In genomic region chr4:132535406-132536121, GRCm38 (mm10) we compare ENCODE assay signal across 1 mouse cellular context.
TF ChIP-seq lines count a peak whose summit lies in the region.

Gene Dnajc8, plus strand, starts transcription at chr4:132535550.

TF ChIP-seq in CH12.LX, 34 proteins besides CTCF, POLR2A, EP300 and RAD21 (continued from another document):
- TF ChIP-seq MYC (IDR thresholded peaks at IDR 0.05; ENCODE audit: low read depth, low read length) (no peak), ETS1 (conservative IDR thresholded peaks at IDR 0.05; ENCODE audit: low read depth, low read length) (peak; percentile 60), ZC3H11A (IDR thresholded peaks at IDR 0.05; ENCODE audit: low read depth, low read length) (no peak), MXI1 (IDR thresholded peaks at IDR 0.05; ENCODE audit: low read depth, low read length) (peak; percentile 79), IRF4 (IDR thresholded peaks at IDR 0.05; ENCODE audit: low read depth, low read length) (peak; percentile 73), MAZ (IDR thresholded peaks at IDR 0.05; ENCODE audit: low read depth, low read length) (peak; percentile 73; the same call in 1 of the 2 replicates), CHD1 (IDR thresholded peaks at IDR 0.05; ENCODE audit: low read depth, low read length) (no peak), UBTF (IDR thresholded peaks at IDR 0.05; ENCODE audit: low read depth, low read length) (peak; percentile 56; the same call in 1 of the 2 replicates), E2F4 (IDR thresholded peaks at IDR 0.05; ENCODE audit: insufficient replicate concordance, low read depth, low read length) (peak; percentile 91; the same call in 1 of the 2 replicates), MEF2A (IDR thresholded peaks at IDR 0.05; ENCODE audit: borderline replicate concordance, low read depth, low read length) (0 out of 2 replicates have a peak, but pooled peaks have one; percentile 21), JUN (IDR thresholded peaks at IDR 0.05; ENCODE audit: insufficient read depth, low read depth, low read length) (no peak), USF2 (conservative IDR thresholded peaks at IDR 0.05; ENCODE audit: low read depth, low read length) (peak; percentile 97), PAX5 (IDR thresholded peaks at IDR 0.05; ENCODE audit: low read length) (no peak), ZMIZ1 (IDR thresholded peaks at IDR 0.05; ENCODE audit: low read depth, low read length) (no peak; the same call in 1 of the 2 replicates), SMC3 (IDR thresholded peaks at IDR 0.05; ENCODE audit: low read depth, low read length) (no peak), BHLHE40 (IDR thresholded peaks at IDR 0.05; ENCODE audit: low read depth, low read length) (peak; percentile 67), NELFE (IDR thresholded peaks at IDR 0.05; ENCODE audit: low read depth, low read length) (peak; percentile 93), NRF1 (IDR thresholded peaks at IDR 0.05; ENCODE audit: low read depth, low read length) (peak; percentile 93), ELF1 (IDR thresholded peaks at IDR 0.05; ENCODE audit: low read depth, low read length) (peak; percentile 61; the same call in 1 of the 2 replicates), HCFC1 (IDR thresholded peaks at IDR 0.05; ENCODE audit: low read depth, low read length) (peak; percentile 86), ZKSCAN1 (IDR thresholded peaks at IDR 0.05; ENCODE audit: borderline replicate concordance, low read depth, low read length) (no peak)
